Mouse (Mus musculus): ENCODE measurements around the gene Ptprn2.
"Not testable (repeated sequence)": the region's sequence is repeated elsewhere in the genome, so short reads cannot be mapped to it uniquely, and the experiment has no call there.

Gene Ptprn2

GRCm38 (mm10) chr12:116485591-116486403, at the start of gene Ptprn2:
TSS of gene Ptprn2 (plus strand) at chr12:116485720.
- no peak for DNase-seq (ENCODE audit: low read depth)

GRCm38 (mm10) chr12:116436125-116436524, 49.4 kb upstream of the Ptprn2 start:
- no peak for DNase-seq (ENCODE audit: low read depth)

- DNase-seq (ENCODE audit: low read depth): no peak
Observed at GRCm38 (mm10) chr12:116438591-116438990, 46.9 kb upstream of the Ptprn2 start.

GRCm38 (mm10) chr12:116442184-116442583, 43.3 kb upstream of the Ptprn2 start:
- no peak for DNase-seq (ENCODE audit: low read depth)

GRCm38 (mm10) chr12:116449536-116449935, 36.0 kb upstream of the Ptprn2 start:
- DNase-seq (ENCODE audit: low read depth): no peak

- DNase-seq (ENCODE audit: low read depth): peak; percentile 58
Observed at GRCm38 (mm10) chr12:116460379-116461065, 25.0 kb upstream of the Ptprn2 start.

GRCm38 (mm10) chr12:116467030-116467429, 18.5 kb upstream of the Ptprn2 start:
- no peak for DNase-seq (ENCODE audit: low read depth)

GRCm38 (mm10) chr12:116468348-116468747, 17.2 kb upstream of the Ptprn2 start:
- no peak for DNase-seq (ENCODE audit: low read depth)

GRCm38 (mm10) chr12:116469096-116469495, 16.4 kb upstream of the Ptprn2 start:
- DNase-seq (ENCODE audit: low read depth): no peak

GRCm38 (mm10) chr12:116473264-116473663, 12.3 kb upstream of the Ptprn2 start:
- DNase-seq (ENCODE audit: low read depth): no peak

GRCm38 (mm10) chr12:116473761-116474160, 11.8 kb upstream of the Ptprn2 start:
- no peak for DNase-seq (ENCODE audit: low read depth)

- DNase-seq (ENCODE audit: low read depth): no peak
Observed at GRCm38 (mm10) chr12:116474676-116475075, 10.8 kb upstream of the Ptprn2 start.

GRCm38 (mm10) chr12:116478771-116479170, 6.7 kb upstream of the Ptprn2 start:
- no peak for DNase-seq (ENCODE audit: low read depth)

GRCm38 (mm10) chr12:116481921-116482320, 3.6 kb upstream of the Ptprn2 start:
- DNase-seq (ENCODE audit: low read depth): no peak

- DNase-seq (ENCODE audit: low read depth): no peak
Observed at GRCm38 (mm10) chr12:116483581-116483980, 1.9 kb upstream of the Ptprn2 start.

GRCm38 (mm10) chr12:116484991-116485390, 529 bp upstream of the Ptprn2 start:
- no peak for DNase-seq (ENCODE audit: low read depth)

- DNase-seq (ENCODE audit: low read depth): no peak
Observed at GRCm38 (mm10) chr12:116486404-116486730, 847 bp downstream of the Ptprn2 start.

GRCm38 (mm10) chr12:116488836-116489235, 3.3 kb downstream of the Ptprn2 start:
- DNase-seq (ENCODE audit: low read depth): no peak

- DNase-seq (ENCODE audit: low read depth): no peak
Observed at GRCm38 (mm10) chr12:116490575-116491356, 5.2 kb downstream of the Ptprn2 start.

GRCm38 (mm10) chr12:116498666-116499065, 13.1 kb downstream of the Ptprn2 start:
- no peak for DNase-seq (ENCODE audit: low read depth)

GRCm38 (mm10) chr12:116500652-116501051, 15.1 kb downstream of the Ptprn2 start:
- no peak for DNase-seq (ENCODE audit: low read depth)

GRCm38 (mm10) chr12:116512482-116512881, 27.0 kb downstream of the Ptprn2 start:
- DNase-seq (ENCODE audit: low read depth): no peak

- DNase-seq (ENCODE audit: low read depth): not testable (repeated sequence)
Observed at GRCm38 (mm10) chr12:116513788-116514187, 28.3 kb downstream of the Ptprn2 start.
